Comparison of ENCODE assay signal across 8 mouse cellular contexts in genomic region chr19:46478826-46479225, GRCm38 (mm10). TPM values are rescaled to one million over a fixed set of nuclear protein-coding genes. Genes with fewer than 3 reads are reported as not detected.
A peak's percentile ranks its signal among the peaks of the same experiment; 100 is the strongest.
DNase-seq lines count a peak whose midpoint lies in the region; ATAC-seq lines count a peak whose summit lies in the region.

No protein-coding gene starts in this region.

- H3K4me1 ChIP-seq in embryonic facial prominence, embryonic 14.5 days (ENCODE audit: control insufficient read depth, insufficient read depth, low read length): peaks cover 29% of the 10 kb centered on the region
- peaks cover 15% of the 10 kb centered on the region; the same call in 1 of the 2 replicates for H3K4me1 ChIP-seq in hindbrain, embryonic 16.5 days (ENCODE audit: control insufficient read depth, insufficient read depth, low read depth, low read length)
- peaks cover 69% of the 10 kb centered on the region for H3K4me1 ChIP-seq in liver, embryonic 13.5 days (replicated peaks)

- H3K4me2 ChIP-seq in embryonic facial prominence, embryonic 14.5 days (ENCODE audit: low read depth, low read length): no peak overlapping the region
- no peak overlapping the region for H3K4me2 ChIP-seq in hindbrain, embryonic 16.5 days (ENCODE audit: low read length)
- no peak overlapping the region for H3K4me2 ChIP-seq in liver, embryonic 13.5 days

- H3K4me3 ChIP-seq in embryonic facial prominence, embryonic 14.5 days (ENCODE audit: low read depth, low read length): no peak overlapping the region
- H3K4me3 ChIP-seq in hindbrain, embryonic 16.5 days (ENCODE audit: low read length): no peak overlapping the region
- H3K4me3 ChIP-seq in liver, embryonic 13.5 days (replicated peaks): no peak overlapping the region

- WGBS in embryonic facial prominence, embryonic 14.5 days: 60% methylated on average over 5 of the region's 5 CpGs
- 79% methylated on average over 5 of the region's 5 CpGs for WGBS in hindbrain, embryonic 16.5 days
- 16% methylated on average over 5 of the region's 5 CpGs for WGBS in liver, embryonic 13.5 days (ENCODE audit: insufficient replicate concordance)

- H3K36me3 ChIP-seq in embryonic facial prominence, embryonic 14.5 days (ENCODE audit: control insufficient read depth, insufficient read depth, low read length): peaks cover 61% of the 10 kb centered on the region
- no peaks in the 10 kb centered on the region; the same call in 1 of the 2 replicates for H3K36me3 ChIP-seq in hindbrain, embryonic 16.5 days (ENCODE audit: control insufficient read depth, insufficient read depth, low read length)
- peaks cover 32% of the 10 kb centered on the region for H3K36me3 ChIP-seq in liver, embryonic 13.5 days

- no peaks in the 10 kb centered on the region for H3K9me3 ChIP-seq in embryonic facial prominence, embryonic 14.5 days (ENCODE audit: control insufficient read depth, low read length)
- no peaks in the 10 kb centered on the region for H3K9me3 ChIP-seq in hindbrain, embryonic 16.5 days (ENCODE audit: control insufficient read depth, low read length)
- H3K9me3 ChIP-seq in liver, embryonic 13.5 days (replicated peaks): no peaks in the 10 kb centered on the region

- H3K27me3 ChIP-seq in embryonic facial prominence, embryonic 14.5 days (replicated peaks; ENCODE audit: control insufficient read depth, insufficient read depth, low read length): no peaks in the 10 kb centered on the region
- H3K27me3 ChIP-seq in hindbrain, embryonic 16.5 days (replicated peaks; ENCODE audit: control insufficient read depth, insufficient read depth, low read length): no peaks in the 10 kb centered on the region
- no peaks in the 10 kb centered on the region for H3K27me3 ChIP-seq in liver, embryonic 13.5 days

- ATAC-seq in embryonic facial prominence, embryonic 14.5 days (ENCODE audit: low read depth): no peak
- ATAC-seq in hindbrain, embryonic 16.5 days: no peak
- ATAC-seq in liver, embryonic 13.5 days (ENCODE audit: low read depth): peak; percentile 48

- peak overlapping the region; percentile 78 for H3K27ac ChIP-seq in embryonic facial prominence, embryonic 14.5 days (replicated peaks; ENCODE audit: low read depth, low read length)
- peak overlapping the region; percentile 20; the same call in 1 of the 2 replicates for H3K27ac ChIP-seq in hindbrain, embryonic 16.5 days (ENCODE audit: low read depth, low read length)
- peak overlapping the region; percentile 67 for H3K27ac ChIP-seq in liver, embryonic 13.5 days

- no peak overlapping the region for H3K9ac ChIP-seq in embryonic facial prominence, embryonic 14.5 days (ENCODE audit: low read depth, low read length)
- no peak overlapping the region for H3K9ac ChIP-seq in hindbrain, embryonic 16.5 days (ENCODE audit: low read depth, low read length)
- H3K9ac ChIP-seq in liver, embryonic 13.5 days: 0 out of 2 replicates have a peak overlapping the region, but pooled peaks have one; percentile 8

- DNase-seq in thymus, postnatal 14 days: peak; percentile 19
- DNase-seq in thymus, postnatal 10 days (ENCODE audit: low spot score in 2 of 2): no peak
- peak; percentile 60 for DNase-seq in embryonic facial prominence, embryonic 14.5 days (ENCODE audit: low spot score)
- peak; percentile 46 for DNase-seq in liver, embryonic 13.5 days
- peak; percentile 62 for DNase-seq in yolk sac, embryonic 10.5 days (ENCODE audit: low spot score)
- DNase-seq in spleen, adult 12 weeks (ENCODE audit: low spot score): no peak
- no peak for DNase-seq in right cerebral cortex, postnatal 4 days

RNA-seq across cellular contexts. Expression of gene Trim8, which starts 22.7 kb away (rescaled TPM):
- polyA plus RNA-seq in embryonic facial prominence, embryonic 14.5 days (2014; fragmentation: Nextera tagmentation; extraction: Ambion mirVana): 21.5 and 27.1 TPM in 2 replicates
- polyA plus RNA-seq in hindbrain, embryonic 16.5 days (2015; fragmentation: Nextera tagmentation; extraction: Ambion mirVana): 23.4 and 27.6 TPM in 2 replicates
- 9.1 and 9.2 TPM in 2 replicates for polyA plus RNA-seq in liver, embryonic 13.5 days (2015; fragmentation: Nextera tagmentation; extraction: Ambion mirVana)

Comparison
In these comparisons a context has a peak if more than half of its experiments do, and no peak if none do; other contexts are left out.
1. DNase-seq: peak in thymus, postnatal 14 days (single experiment), embryonic facial prominence, embryonic 14.5 days (single experiment), liver, embryonic 13.5 days (single experiment) and yolk sac, embryonic 10.5 days (single experiment); none in thymus, postnatal 10 days (0 of 2), spleen, adult 12 weeks (single experiment) and right cerebral cortex, postnatal 4 days (single experiment).
2. H3K27ac ChIP-seq: peak in every context shown above with its lines; median percentile 78 in embryonic facial prominence, embryonic 14.5 days; 67 in liver, embryonic 13.5 days; 20 in hindbrain, embryonic 16.5 days.